Mouse (Mus musculus) NIH3T3 (cell line): ENCODE data around the gene Csad.
"Not testable (repeated sequence)": the region's sequence is repeated elsewhere in the genome, so short reads cannot be mapped to it uniquely, and the experiment has no call there.

ENCODE experiments used
- DNase-seq: peaks from one replicate; pipeline ENCODE4 v3.0.0-alpha.2; 2012; ENCODE audit warnings: low read depth

Csad gene

GRCm38 (mm10) chr15:102235371-102236027 is 31.0 kb upstream of the Csad start:
- DNase-seq: no peak

GRCm38 (mm10) chr15:102233896-102234295 is 29.4 kb upstream of the Csad start:
- peak; percentile 31 for DNase-seq

GRCm38 (mm10) chr15:102232764-102233163 is 28.2 kb upstream of the Csad start:
- peak; percentile 88 for DNase-seq

- no peak for DNase-seq
These were observed 27.2 kb upstream of the Csad start, which contains the start of gene Itgb7 for GRCm38 (mm10) chr15:102231748-102232147. Itgb7 (minus strand) TSS chr15:102231944.

GRCm38 (mm10) chr15:102230408-102231321 is 26.1 kb upstream of the Csad start:
- peak; percentile 78 for DNase-seq

GRCm38 (mm10) chr15:102225619-102226018 is 21.1 kb upstream of the Csad start:
- DNase-seq: not testable (repeated sequence)

- DNase-seq: no peak
These were observed 20.6 kb upstream of the Csad start for GRCm38 (mm10) chr15:102224992-102225617.

GRCm38 (mm10) chr15:102224186-102224991 is 19.9 kb upstream of the Csad start:
- peak; percentile 87 for DNase-seq

- DNase-seq: peak; percentile 46
These were observed 17.9 kb upstream of the Csad start for GRCm38 (mm10) chr15:102222386-102222785.

GRCm38 (mm10) chr15:102217325-102217724 is 12.8 kb upstream of the Csad start:
- DNase-seq: no peak

GRCm38 (mm10) chr15:102216459-102217228 is 12.1 kb upstream of the Csad start:
- no peak for DNase-seq

- DNase-seq: no peak
These were observed 11.1 kb upstream of the Csad start for GRCm38 (mm10) chr15:102215624-102216023.

GRCm38 (mm10) chr15:102214132-102214531 is 9.6 kb upstream of the Csad start:
- DNase-seq: no peak

- no peak for DNase-seq
These were observed 7.4 kb upstream of the Csad start for GRCm38 (mm10) chr15:102211895-102212294.

GRCm38 (mm10) chr15:102210816-102211215 is 6.3 kb upstream of the Csad start:
- DNase-seq: no peak

GRCm38 (mm10) chr15:102209114-102209513 is 4.6 kb upstream of the Csad start:
- no peak for DNase-seq

GRCm38 (mm10) chr15:102208092-102208561 is 3.6 kb upstream of the Csad start:
- no peak for DNase-seq

GRCm38 (mm10) chr15:102207351-102207750 is 2.8 kb upstream of the Csad start:
- DNase-seq: no peak

- no peak for DNase-seq
These were observed 1.3 kb upstream of the Csad start for GRCm38 (mm10) chr15:102205779-102206178.

GRCm38 (mm10) chr15:102203835-102204381 is 616 bp downstream of the Csad start:
- peak; percentile 84 for DNase-seq
